Mouse (Mus musculus) gastrocnemius, postnatal 25 days (tissue): ENCODE results near the gene Phf21a. TPM values are rescaled to one million over a fixed set of nuclear protein-coding genes. Genes with fewer than 3 reads are reported as not detected.

Experiments
- DNase-seq: peaks from one replicate; pipeline ENCODE4 v3.0.0; 2022
- total RNA-seq, 2 experiments: library from RNA; stranded (reverse); gene quantifications; 1 replicate in 1 of 2; 2 replicates in 1 of 2; pipeline ENCODE4 v1.2.3; 2021

Gene Phf21a
- total RNA-seq, 2 experiments from 2014 or later = 20.2 to 21.1 TPM

- no peak for DNase-seq
Observed at GRCm38 (mm10) chr2:92360893-92361292, 268.0 kb downstream of the Phf21a start.

DNA sequence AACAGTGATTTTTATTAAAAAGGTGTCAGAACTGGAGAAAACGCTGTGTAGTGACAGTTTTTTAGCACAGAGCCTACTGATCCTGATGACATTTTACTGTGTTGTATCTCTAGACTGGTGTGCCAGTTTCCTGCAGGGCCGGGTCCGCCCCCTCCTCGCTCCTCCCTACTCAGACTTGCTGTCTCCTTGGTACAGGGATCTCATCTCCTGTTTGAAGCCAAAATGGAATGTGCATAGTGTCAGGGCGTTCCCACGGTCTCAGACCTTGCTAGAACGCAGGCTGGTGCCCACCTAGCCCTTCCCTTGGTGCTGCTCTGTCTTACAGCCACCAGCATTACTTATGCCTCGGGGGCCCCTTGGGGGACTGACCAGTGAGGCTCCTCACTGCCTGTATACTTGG, 268.9 kb downstream of the Phf21a start:
- DNase-seq = no peak

- no peak for DNase-seq
Observed at GRCm38 (mm10) chr2:92362571-92363228, 269.8 kb downstream of the Phf21a start.

- DNase-seq = no peak
Observed at GRCm38 (mm10) chr2:92364086-92364485, 271.2 kb downstream of the Phf21a start.

DNA sequence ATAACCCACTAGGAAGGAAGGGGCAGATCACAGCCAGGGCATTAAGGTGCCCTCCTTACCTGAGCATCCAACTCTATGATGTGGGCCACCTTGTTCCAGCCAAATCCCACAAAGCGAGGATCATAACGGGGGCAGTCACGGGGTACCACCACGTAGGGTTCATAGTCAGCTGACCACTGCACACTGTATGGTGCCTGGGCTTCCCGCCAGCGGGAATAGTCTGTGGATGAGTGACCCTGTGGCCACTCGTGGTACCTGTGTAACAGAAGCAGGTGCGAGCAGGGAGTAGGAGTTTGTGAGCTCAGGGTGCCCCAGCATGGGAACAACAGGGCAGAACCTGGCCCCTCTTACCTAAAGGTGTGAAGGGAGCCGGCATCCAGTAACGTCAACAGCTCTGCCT, 272.7 kb downstream of the Phf21a start:
- DNase-seq = no peak

GRCm38 (mm10) chr2:92367383-92368029, 274.6 kb downstream of the Phf21a start:
- no peak for DNase-seq

DNA sequence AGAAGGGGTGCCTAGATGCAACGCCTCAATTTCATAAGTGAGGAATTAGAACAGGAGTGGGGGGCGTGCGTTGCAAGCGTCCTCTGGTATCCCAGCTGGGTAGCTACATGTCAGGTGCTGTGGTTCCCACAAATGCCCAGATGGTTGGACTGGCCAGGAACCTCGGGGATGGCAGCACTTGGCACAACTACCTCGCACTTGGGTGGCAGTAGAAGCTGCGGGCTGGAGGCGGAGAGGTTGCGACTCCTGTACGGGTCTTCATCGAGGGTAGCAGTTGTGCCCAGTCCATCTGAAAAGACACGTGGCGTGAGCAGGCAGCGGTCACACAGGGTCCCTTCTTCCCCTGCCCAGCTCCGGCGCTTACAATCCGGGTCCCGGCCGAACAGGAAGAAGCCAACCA, 277.5 kb downstream of the Phf21a start:
- DNase-seq = no peak

DNA sequence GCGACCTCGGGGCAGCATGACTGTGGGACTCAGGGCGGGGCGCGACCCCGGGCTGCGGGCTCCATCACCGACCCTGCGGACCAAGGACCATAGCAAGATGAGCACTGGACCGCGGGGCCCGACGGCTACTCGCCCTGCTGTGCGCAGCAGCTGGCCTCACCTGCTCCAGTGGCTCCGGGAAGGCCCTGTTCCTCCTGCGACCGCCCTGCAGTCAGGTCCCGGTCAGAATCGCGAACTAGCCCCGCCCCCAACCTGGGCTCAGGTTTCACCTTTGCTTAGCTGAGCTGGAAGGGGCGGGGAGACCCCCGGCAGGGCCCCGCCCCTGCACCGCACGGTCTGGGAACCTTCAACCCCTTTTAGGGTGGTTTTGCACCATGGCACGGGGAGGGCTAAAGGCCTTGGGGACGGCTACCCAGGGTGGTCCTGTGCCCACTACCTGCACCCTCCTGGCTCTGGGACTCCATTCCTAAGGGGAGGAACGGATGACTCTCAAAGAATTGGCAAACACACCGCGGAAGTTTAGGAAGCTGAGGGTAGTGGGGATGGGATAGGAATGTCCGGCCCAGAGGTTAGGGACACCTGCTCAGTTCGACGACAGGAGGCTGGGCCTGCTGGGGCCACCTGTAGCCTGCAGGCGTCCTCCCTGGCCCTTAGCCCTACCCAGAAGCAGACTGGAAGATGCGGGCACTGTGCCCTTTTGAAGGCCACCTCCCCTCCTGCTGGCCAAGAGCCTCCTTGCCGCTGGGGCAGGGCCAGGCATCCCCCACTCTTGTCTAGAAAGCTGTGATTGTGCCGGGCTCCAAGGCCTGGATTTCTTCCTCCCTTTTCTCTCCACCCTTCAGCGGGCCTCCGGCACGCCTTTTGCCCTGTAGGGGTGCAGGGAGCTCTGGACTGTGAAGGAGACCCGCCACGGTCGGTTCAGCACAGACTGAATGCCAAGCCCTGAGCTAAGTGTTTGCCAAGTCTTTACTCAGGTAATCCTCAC, 278.2 kb downstream of the Phf21a start:
- no peak for DNase-seq

GRCm38 (mm10) chr2:92371971-92372690, 279.2 kb downstream of the Phf21a start:
- no peak for DNase-seq

- no peak for DNase-seq
Observed at GRCm38 (mm10) chr2:92372767-92373436, 280.0 kb downstream of the Phf21a start.

DNA sequence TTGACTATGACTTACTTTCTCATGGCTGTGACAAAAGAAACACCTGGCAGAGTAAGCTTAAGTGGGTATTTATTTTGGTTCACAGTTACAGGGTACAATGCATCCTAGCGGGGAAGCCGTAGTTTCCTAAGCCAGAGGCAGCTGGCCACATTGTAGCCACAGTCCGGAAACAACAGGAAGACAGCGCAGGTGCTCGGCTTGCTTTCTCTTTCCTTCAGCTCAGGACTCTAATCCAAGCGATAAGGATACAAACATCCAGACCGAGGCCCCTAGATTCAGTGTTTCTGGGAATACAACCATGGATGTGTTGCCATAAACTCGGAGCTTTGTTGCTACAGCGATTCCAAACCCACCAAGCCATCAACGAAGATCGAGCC, 280.5 kb downstream of the Phf21a start:
- no peak for DNase-seq

DNA sequence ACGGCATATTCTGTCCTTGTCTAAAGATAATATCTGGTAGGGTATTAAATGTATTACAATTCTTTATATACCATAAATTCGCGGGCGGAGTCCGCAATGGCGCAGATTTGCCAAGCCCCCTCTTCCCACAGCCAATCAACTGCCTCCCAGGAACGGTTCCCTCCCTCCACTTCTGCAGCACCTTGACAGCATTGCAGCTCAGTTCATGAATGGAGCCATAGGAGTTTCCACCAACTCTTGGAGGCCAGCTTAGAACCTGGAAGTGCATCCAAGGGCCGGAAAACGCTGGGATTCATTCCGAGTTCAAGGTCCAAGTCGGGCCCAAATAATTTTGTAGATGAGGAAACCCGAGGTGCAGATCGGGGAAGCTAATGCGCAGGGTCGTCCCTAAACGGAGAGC, 281.6 kb downstream of the Phf21a start, which contains the start of the genes Pex16 and Large2:
Gene Pex16, plus strand, starts transcription at position 163 of the 400 bp plus-strand sequence.
Gene Large2, minus strand, starts transcription at position 356 of the 400 bp plus-strand sequence.
- DNase-seq = no peak

GRCm38 (mm10) chr2:92375099-92375623, 282.2 kb downstream of the Phf21a start:
- peak; percentile 98 for DNase-seq

- DNase-seq = no peak
Observed at GRCm38 (mm10) chr2:92375788-92376187, 282.9 kb downstream of the Phf21a start.

GRCm38 (mm10) chr2:92376300-92376699, 283.4 kb downstream of the Phf21a start:
- no peak for DNase-seq

GRCm38 (mm10) chr2:92377320-92377719, 284.4 kb downstream of the Phf21a start:
- DNase-seq = no peak

DNA sequence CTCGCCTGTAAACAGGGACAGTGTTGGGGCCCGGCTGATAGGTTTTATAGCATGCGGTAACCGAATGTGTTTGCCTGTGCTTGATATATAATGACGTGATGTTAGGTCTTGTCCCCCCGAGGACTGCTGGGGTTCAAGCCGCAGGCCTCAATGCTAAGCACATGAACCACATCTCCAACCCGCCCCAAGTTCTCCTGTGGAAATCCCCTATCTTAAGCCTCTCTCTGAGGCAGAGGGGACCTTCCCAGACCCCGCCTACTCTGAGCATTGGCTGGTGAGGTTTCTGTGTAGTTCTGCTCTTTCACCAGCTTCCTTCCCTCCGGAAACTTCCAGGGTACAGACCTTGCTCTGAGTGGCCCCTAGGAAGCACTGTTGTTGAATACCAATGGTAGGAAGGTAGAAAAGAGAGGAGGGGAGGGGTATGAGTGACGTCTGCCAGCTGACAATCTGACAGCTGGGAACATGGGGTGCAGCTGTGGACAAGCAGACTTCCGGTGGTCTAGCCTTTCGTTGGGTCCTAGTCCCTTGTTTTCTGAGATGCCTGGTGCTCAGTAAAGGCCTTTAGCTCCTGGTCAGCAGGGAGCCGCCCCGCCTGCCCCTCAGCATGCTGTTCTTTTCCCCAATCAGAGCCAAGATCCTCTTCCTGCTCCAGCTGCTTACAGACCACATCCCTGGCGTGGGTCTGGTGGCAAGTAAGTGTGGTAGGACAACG, 287.0 kb downstream of the Phf21a start:
- DNase-seq = no peak

- DNase-seq = no peak
Observed at GRCm38 (mm10) chr2:92380495-92381050, 287.7 kb downstream of the Phf21a start.

GRCm38 (mm10) chr2:92381161-92381560, 288.2 kb downstream of the Phf21a start:
- DNase-seq = no peak
